Mouse (Mus musculus): ENCODE data around the gene Slc44a5. TPM values are rescaled to one million over a fixed set of nuclear protein-coding genes. Genes with fewer than 3 reads are reported as not detected.

Slc44a5 gene
- polyA plus RNA-seq, 1 experiment from 2014 or later: 0.81 TPM

DNA sequence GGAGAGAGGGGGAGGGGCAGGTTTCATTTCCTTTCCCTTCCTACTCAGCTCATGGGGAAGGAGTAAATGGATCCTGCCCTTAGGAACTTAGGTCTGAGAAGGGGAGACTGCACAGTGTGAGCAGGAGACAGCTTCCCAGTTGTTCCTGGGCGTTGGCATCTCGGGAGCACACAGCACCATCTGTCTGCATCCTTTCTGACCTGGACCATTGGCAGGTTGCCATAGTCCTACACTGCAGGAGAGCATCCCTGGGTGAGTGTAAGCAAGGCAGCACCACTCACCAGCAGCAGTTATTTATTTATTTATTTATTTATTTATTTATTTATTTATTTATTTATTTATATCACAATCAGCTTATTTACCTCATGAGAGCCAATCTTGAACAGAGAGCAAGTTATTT, 12.4 kb upstream of the Slc44a5 start:
- 0 out of 2 replicates have a peak, but pooled peaks cover 2% of the 10 kb centered on the region for H3K9me3 ChIP-seq (ENCODE audit: control insufficient read depth, low read length)
- no peak overlapping the region for H3K9ac ChIP-seq (ENCODE audit: low read depth, low read length)
- no peak for ATAC-seq (ENCODE audit: low FRiP score, low TSS enrichment)
- H3K36me3 ChIP-seq (ENCODE audit: control insufficient read depth, insufficient read depth, low read length): no peaks in the 10 kb centered on the region
- no peaks in the 10 kb centered on the region for H3K4me1 ChIP-seq (ENCODE audit: control insufficient read depth, insufficient read depth, low read length)
- no peak overlapping the region for H3K27ac ChIP-seq (ENCODE audit: low read depth, low read length)
- no peak overlapping the region for H3K4me3 ChIP-seq (ENCODE audit: low read length)
- no peaks in the 10 kb centered on the region for H3K27me3 ChIP-seq (ENCODE audit: control insufficient read depth, insufficient read depth, low read length)
- 73% methylated on average over 2 of the region's 2 CpGs for WGBS
- no peak overlapping the region for H3K4me2 ChIP-seq (replicated peaks; ENCODE audit: low read depth, low read length)

DNA sequence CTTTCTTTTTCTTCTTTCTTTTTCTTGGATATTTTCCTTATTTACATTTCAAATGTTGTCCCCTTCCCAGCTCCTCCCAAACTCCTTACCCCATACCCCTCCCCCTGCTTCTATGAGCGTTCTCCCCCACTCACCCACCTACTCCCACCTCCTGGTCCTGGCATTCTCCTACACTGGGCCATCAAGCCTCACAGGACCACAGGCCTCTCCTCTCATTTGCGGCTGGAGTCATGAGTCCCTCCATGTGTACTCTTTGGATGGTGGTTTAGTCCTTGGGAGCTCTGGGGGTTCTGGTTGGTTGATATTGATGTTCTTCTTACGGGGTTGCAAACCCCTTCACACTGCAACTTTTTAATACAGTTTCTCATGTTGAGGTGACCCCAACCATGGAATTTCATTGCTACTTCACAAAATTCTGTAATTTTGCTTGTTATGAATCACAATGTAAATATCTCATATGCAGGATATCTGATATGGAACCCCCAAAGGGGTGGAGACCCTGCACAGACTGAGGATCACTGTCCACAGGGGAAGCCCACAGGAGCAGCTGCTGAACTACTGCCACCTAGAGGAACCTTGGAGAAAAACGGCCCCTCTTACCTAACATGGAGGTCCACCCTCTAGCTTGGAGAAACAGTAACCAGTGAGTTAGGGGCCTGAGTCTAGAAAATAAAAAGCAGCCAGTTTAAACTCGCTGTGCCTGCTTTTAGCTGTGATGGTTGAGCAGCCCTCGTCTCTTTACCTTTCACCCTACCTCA, 11.4 kb upstream of the Slc44a5 start:
- WGBS: 73% methylated on average over 6 of the region's 6 CpGs
- no peaks in the 10 kb centered on the region for H3K36me3 ChIP-seq (ENCODE audit: control insufficient read depth, insufficient read depth, low read length)
- no peaks in the 10 kb centered on the region for H3K4me1 ChIP-seq (ENCODE audit: control insufficient read depth, insufficient read depth, low read length)
- 0 out of 2 replicates have a peak, but pooled peaks cover 2% of the 10 kb centered on the region for H3K9me3 ChIP-seq (ENCODE audit: control insufficient read depth, low read length)
- H3K27me3 ChIP-seq (ENCODE audit: control insufficient read depth, insufficient read depth, low read length): no peaks in the 10 kb centered on the region
- no peak overlapping the region for H3K4me2 ChIP-seq (replicated peaks; ENCODE audit: low read depth, low read length)
- no peak overlapping the region for H3K4me3 ChIP-seq (ENCODE audit: low read length)
- ATAC-seq (ENCODE audit: low FRiP score, low TSS enrichment): peak; percentile 39; the same call in 1 of the 2 replicates
- H3K9ac ChIP-seq (ENCODE audit: low read depth, low read length): no peak overlapping the region
- H3K27ac ChIP-seq (ENCODE audit: low read depth, low read length): no peak overlapping the region

DNA sequence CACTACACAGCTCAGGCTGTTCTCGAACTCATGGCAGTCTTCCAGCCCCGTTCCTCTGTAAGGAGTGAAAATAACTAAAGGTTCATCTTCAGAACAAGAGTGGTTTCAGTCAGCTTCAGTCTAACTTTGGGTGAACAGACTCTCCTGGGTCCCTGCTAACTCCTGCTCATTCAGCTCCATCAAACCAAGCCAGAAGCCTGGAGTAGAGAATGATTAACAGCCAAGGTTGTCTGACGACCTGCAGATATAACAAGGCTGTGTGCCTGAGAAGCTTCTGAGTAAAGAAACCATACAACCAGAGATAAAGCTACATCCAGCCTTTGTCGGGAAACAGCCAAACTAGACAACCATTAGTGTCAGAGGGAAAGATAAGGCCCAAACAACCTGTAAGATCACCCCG, 5.8 kb upstream of the Slc44a5 start:
- H3K9me3 ChIP-seq (ENCODE audit: control insufficient read depth, low read length): 0 out of 2 replicates have a peak, but pooled peaks cover 2% of the 10 kb centered on the region
- H3K4me1 ChIP-seq (ENCODE audit: control insufficient read depth, insufficient read depth, low read length): no peaks in the 10 kb centered on the region
- peaks cover 3% of the 10 kb centered on the region for H3K27me3 ChIP-seq (ENCODE audit: control insufficient read depth, insufficient read depth, low read length)
- no peaks in the 10 kb centered on the region for H3K36me3 ChIP-seq (ENCODE audit: control insufficient read depth, insufficient read depth, low read length)
- H3K27ac ChIP-seq (ENCODE audit: low read depth, low read length): no peak overlapping the region
- no peak overlapping the region for H3K4me3 ChIP-seq (ENCODE audit: low read length)
- WGBS: 79% methylated on average over 5 of the region's 5 CpGs
- ATAC-seq (ENCODE audit: low FRiP score, low TSS enrichment): no peak
- H3K4me2 ChIP-seq (replicated peaks; ENCODE audit: low read depth, low read length): no peak overlapping the region
- no peak overlapping the region for H3K9ac ChIP-seq (ENCODE audit: low read depth, low read length)

DNA sequence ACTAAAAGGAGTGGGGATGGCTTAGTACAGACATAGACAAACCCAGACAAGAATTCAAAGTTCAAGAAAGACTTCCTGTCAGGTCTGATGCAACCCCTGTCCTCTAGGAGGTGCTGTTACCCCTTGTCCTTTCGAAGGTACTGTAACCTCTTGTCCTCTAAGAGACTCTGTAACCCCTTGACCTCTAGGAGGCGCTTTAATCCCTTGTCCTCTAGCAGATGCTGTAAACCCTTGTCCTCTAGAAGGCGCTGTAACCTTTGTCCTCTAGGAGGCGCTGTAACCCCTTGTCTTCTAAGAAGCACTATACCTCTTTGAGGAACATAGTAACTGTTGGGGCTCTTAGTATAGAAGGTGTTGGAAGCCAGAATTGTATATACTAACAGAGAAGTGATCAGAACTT, 4.7 kb upstream of the Slc44a5 start:
- H3K4me2 ChIP-seq (replicated peaks; ENCODE audit: low read depth, low read length): no peak overlapping the region
- no peak for ATAC-seq (ENCODE audit: low FRiP score, low TSS enrichment)
- H3K9me3 ChIP-seq (ENCODE audit: control insufficient read depth, low read length): 0 out of 2 replicates have a peak, but pooled peaks cover 2% of the 10 kb centered on the region
- 56% methylated on average over 4 of the region's 4 CpGs for WGBS
- no peaks in the 10 kb centered on the region for H3K4me1 ChIP-seq (ENCODE audit: control insufficient read depth, insufficient read depth, low read length)
- H3K27ac ChIP-seq (ENCODE audit: low read depth, low read length): no peak overlapping the region
- H3K27me3 ChIP-seq (ENCODE audit: control insufficient read depth, insufficient read depth, low read length): peaks cover 14% of the 10 kb centered on the region
- H3K4me3 ChIP-seq (ENCODE audit: low read length): no peak overlapping the region
- H3K36me3 ChIP-seq (ENCODE audit: control insufficient read depth, insufficient read depth, low read length): no peaks in the 10 kb centered on the region
- no peak overlapping the region for H3K9ac ChIP-seq (ENCODE audit: low read depth, low read length)

DNA sequence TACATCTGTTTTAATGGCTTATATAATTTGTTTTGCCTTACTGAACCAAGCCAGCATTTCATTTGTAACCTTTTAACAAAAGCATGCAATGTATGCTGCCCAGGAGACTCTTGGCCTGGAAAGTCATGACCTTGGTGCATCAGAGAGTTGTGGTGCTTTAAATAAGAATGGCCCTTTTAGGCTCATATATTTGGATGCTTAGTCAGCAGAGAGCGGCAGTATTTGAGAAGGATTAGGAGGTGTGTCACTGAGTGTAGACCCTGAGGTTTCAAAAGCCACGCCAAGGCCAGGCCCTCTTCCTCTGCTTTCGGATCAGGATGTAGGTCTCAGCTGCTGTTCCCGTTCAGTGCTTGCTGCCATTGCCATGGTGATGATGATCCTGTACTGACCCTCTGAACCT, 3.8 kb upstream of the Slc44a5 start:
- no peak for ATAC-seq (ENCODE audit: low FRiP score, low TSS enrichment)

DNA sequence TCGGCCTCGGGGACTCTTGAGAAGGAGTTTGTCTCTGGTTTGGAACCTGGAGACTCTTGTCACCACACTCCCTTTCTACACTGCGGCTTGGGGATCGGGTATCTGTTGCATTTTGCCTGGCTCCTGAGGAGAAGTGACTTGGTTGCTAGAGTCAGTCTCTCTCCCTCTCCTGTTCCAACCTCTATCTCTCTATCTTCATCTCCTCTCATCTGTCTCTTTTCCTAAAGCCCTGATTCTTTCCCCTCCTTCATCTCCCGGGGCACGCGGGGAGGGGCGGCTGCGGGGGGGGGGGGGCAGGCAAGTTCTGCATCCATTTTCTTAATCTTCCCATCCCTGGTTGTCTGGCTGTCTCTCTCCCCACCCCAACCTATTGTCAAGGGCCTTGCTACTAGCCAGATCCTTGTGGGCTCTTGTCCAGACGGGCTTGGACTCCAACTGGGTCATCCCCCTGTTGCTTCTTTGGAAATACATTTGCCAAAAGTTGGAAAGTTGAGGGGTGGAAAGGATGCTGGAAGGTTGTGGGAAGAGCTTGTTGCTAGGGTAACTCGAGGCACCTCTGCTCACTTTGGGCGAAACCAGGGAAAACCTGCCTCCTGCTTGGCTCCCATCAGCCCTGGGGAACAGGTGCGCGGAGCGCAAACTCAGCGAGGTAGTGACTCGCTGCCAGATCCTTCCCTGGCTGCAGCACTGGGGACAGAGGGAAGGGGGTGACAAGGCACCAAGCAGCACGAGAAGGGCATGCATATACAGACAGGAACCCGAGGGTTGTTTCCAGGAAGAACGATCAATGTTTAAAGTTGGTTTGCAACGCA, 919 bp downstream of the Slc44a5 start:
- no peak for ATAC-seq (ENCODE audit: low FRiP score, low TSS enrichment)

More for the DNA sequence above, 3.8 kb upstream of the Slc44a5 start:
- WGBS: 89% methylated on average over 4 of the region's 4 CpGs
- Histone ChIP-seq H3K36me3 (ENCODE audit: control insufficient read depth, insufficient read depth, low read length) (no peaks in the 10 kb centered on the region), H3K27me3 (ENCODE audit: control insufficient read depth, insufficient read depth, low read length) (peaks cover 21% of the 10 kb centered on the region), H3K4me3 (ENCODE audit: low read length) (no peak overlapping the region), H3K4me1 (ENCODE audit: control insufficient read depth, insufficient read depth, low read length) (no peaks in the 10 kb centered on the region), H3K9ac (ENCODE audit: low read depth, low read length) (no peak overlapping the region), H3K9me3 (ENCODE audit: control insufficient read depth, low read length) (no peaks in the 10 kb centered on the region), H3K4me2 (replicated peaks; ENCODE audit: low read depth, low read length) (no peak overlapping the region), H3K27ac (ENCODE audit: low read depth, low read length) (no peak overlapping the region)

DNA sequence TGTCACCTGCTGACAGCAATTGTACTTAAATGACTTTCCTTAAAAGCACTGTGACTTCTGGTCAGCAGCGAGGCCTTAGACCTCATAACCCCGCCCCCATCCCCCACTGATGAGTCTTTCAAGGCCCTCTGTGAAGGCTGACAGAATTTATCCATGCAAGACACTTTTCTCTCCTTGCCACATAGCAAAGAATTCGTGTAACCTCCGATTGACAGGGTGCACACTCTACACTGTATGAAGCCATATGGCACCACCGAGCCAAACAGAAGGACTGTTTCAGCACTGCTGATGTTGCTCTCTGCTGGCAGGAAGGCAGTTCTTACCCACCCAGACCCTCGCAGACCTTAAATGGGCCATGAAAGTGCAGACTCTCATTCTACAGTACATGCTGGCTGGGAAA, 1.8 kb downstream of the Slc44a5 start:
- Histone ChIP-seq H3K4me2 (replicated peaks; ENCODE audit: low read depth, low read length) (no peak overlapping the region), H3K9me3 (ENCODE audit: control insufficient read depth, low read length) (no peaks in the 10 kb centered on the region), H3K9ac (ENCODE audit: low read depth, low read length) (no peak overlapping the region), H3K36me3 (ENCODE audit: control insufficient read depth, insufficient read depth, low read length) (no peaks in the 10 kb centered on the region), H3K4me3 (ENCODE audit: low read length) (no peak overlapping the region), H3K27me3 (ENCODE audit: control insufficient read depth, insufficient read depth, low read length) (peaks cover 28% of the 10 kb centered on the region), H3K4me1 (ENCODE audit: control insufficient read depth, insufficient read depth, low read length) (0 out of 2 replicates have a peak, but pooled peaks cover 3% of the 10 kb centered on the region), H3K27ac (ENCODE audit: low read depth, low read length) (no peak overlapping the region)
- WGBS: 7% methylated on average over 6 of the region's 6 CpGs
- no peak for ATAC-seq (ENCODE audit: low FRiP score, low TSS enrichment)

More for the DNA sequence above, 919 bp downstream of the Slc44a5 start:
- H3K9ac ChIP-seq (ENCODE audit: low read depth, low read length): peak overlapping the region; percentile 44; the same call in 1 of the 2 replicates
- no peak overlapping the region for H3K27ac ChIP-seq (ENCODE audit: low read depth, low read length)
- no peaks in the 10 kb centered on the region for H3K9me3 ChIP-seq (ENCODE audit: control insufficient read depth, low read length)
- H3K36me3 ChIP-seq (ENCODE audit: control insufficient read depth, insufficient read depth, low read length): no peaks in the 10 kb centered on the region
- 0 out of 2 replicates have a peak, but pooled peaks cover 3% of the 10 kb centered on the region for H3K4me1 ChIP-seq (ENCODE audit: control insufficient read depth, insufficient read depth, low read length)
- peak overlapping the region; percentile 67 for H3K4me2 ChIP-seq (replicated peaks; ENCODE audit: low read depth, low read length)
- peak overlapping the region; percentile 44 for H3K4me3 ChIP-seq (ENCODE audit: low read length)
- peaks cover 28% of the 10 kb centered on the region for H3K27me3 ChIP-seq (ENCODE audit: control insufficient read depth, insufficient read depth, low read length)
- WGBS: 6% methylated on average over 21 of the region's 21 CpGs

DNA sequence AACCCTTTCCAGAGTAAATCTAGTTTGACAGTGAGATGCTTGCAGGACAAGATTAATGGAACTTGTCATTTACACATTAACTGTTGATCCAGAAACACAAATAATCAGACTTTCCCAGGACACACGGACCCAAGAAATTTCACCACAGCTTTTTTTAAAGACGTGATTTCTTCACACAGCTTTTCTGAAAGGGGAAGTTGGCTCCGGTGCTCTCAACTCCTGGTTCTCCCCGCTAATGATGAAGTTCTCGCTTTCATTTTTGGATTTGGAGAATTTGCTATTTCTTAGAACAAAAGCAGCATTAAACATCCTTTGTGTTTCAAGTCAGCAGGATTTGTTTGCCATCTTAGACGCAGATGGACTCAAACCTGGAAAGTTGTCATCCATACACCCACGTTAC, 2.6 kb downstream of the Slc44a5 start:
- Histone ChIP-seq H3K4me1 (ENCODE audit: control insufficient read depth, insufficient read depth, low read length) (0 out of 2 replicates have a peak, but pooled peaks cover 3% of the 10 kb centered on the region), H3K9ac (ENCODE audit: low read depth, low read length) (no peak overlapping the region), H3K4me3 (ENCODE audit: low read length) (no peak overlapping the region), H3K27me3 (ENCODE audit: control insufficient read depth, insufficient read depth, low read length) (peaks cover 28% of the 10 kb centered on the region), H3K9me3 (ENCODE audit: control insufficient read depth, low read length) (no peaks in the 10 kb centered on the region), H3K27ac (ENCODE audit: low read depth, low read length) (no peak overlapping the region), H3K4me2 (replicated peaks; ENCODE audit: low read depth, low read length) (no peak overlapping the region), H3K36me3 (ENCODE audit: control insufficient read depth, insufficient read depth, low read length) (no peaks in the 10 kb centered on the region)
- ATAC-seq (ENCODE audit: low FRiP score, low TSS enrichment): no peak
- WGBS: 86% methylated on average over 7 of the region's 7 CpGs

DNA sequence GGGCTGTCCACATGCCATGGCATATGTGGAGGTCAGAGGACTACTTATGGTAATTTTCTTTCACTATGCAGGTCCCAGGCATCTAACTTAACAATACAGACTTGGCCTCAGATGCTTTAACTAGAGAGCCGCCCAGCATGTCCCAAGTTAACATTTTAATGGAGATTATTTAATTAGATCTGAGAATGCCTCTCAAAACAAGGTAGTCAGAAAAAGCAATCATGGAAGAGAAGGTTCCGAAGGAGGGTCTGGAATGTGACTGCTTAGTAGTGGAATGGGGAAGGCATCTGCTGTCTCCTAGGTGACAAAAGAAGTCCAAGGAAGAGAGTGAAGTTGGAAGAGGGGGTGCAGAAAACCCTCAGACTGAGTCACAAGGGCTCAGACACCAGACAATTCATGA, 7.4 kb downstream of the Slc44a5 start:
- H3K4me2 ChIP-seq (replicated peaks; ENCODE audit: low read depth, low read length): no peak overlapping the region
- no peaks in the 10 kb centered on the region for H3K4me1 ChIP-seq (ENCODE audit: control insufficient read depth, insufficient read depth, low read length)
- no peak overlapping the region for H3K27ac ChIP-seq (ENCODE audit: low read depth, low read length)
- ATAC-seq (ENCODE audit: low FRiP score, low TSS enrichment): no peak
- H3K27me3 ChIP-seq (ENCODE audit: control insufficient read depth, insufficient read depth, low read length): no peaks in the 10 kb centered on the region
- no peaks in the 10 kb centered on the region for H3K9me3 ChIP-seq (ENCODE audit: control insufficient read depth, low read length)
- no peak overlapping the region for H3K9ac ChIP-seq (ENCODE audit: low read depth, low read length)
- no peaks in the 10 kb centered on the region for H3K36me3 ChIP-seq (ENCODE audit: control insufficient read depth, insufficient read depth, low read length)
- no peak overlapping the region for H3K4me3 ChIP-seq (ENCODE audit: low read length)
- 48% methylated on average over 2 of the region's 2 CpGs for WGBS

Data from kidney, embryonic 14.5 days (tissue).